Mouse (Mus musculus) liver (tissue): Measurements from ENCODE around the gene Amot.
A peak's percentile ranks its signal among the peaks of the same experiment; 100 is the strongest.

Source experiments
- DNase-seq: peaks from one replicate; pipeline ENCODE4 v3.0.0-alpha.2; 2020; ENCODE audit warnings: mixed read lengths

The Amot gene

DNA sequence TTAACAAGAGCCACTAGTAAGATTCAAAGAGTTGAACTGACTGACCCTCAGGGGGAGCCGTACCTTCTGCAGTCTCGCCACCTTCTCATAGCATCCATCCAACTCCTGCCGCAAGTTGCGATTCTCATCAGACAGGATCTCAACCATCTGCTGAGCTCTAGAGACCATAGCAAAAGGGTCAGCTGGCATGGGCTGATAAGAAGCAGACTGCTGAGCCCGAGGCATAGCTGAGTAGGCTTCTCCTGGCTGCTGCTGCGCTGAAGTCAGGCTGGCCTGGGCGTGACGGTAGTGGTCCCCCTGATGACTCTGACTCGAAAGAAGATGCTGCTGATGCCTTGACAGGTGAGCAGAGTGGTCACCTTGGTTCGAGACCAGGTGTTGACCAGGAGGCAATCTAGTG is 25.0 kb downstream of the Amot start:
- DNase-seq: peak; percentile 71

DNA sequence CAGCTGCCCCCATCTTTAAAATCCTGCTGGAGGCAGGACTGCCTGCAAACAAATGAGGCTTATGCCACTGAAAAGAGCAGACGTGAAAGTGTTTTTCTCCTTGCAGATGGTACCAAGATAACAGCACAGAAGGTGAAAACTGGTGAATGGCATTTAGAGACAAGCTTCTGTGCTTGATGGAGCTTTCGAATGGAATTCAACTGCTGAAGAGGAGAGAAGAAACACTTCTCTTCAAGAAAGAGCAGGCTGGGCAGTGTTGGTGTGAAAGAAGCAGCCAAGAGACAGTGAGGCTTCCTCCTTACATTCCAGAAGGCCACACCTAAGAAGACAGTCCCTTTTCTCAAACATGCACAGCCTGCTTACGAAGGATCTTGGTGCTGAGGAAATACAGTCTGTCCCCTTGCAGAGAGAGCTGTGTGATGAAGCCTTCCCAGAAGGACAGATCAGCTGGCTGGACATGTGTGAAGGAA is 27.2 kb downstream of the Amot start:
- no peak for DNase-seq

GRCm38 (mm10) chrX:145477003-145477724 is 27.8 kb downstream of the Amot start:
- DNase-seq: no peak

- DNase-seq: no peak
Observed at GRCm38 (mm10) chrX:145468264-145468663, 36.7 kb downstream of the Amot start.

GRCm38 (mm10) chrX:145463524-145463923 is 41.5 kb downstream of the Amot start:
- DNase-seq: no peak

GRCm38 (mm10) chrX:145461339-145461738 is 43.6 kb downstream of the Amot start:
- no peak for DNase-seq

GRCm38 (mm10) chrX:145456251-145456650 is 48.7 kb downstream of the Amot start:
- no peak for DNase-seq

DNA sequence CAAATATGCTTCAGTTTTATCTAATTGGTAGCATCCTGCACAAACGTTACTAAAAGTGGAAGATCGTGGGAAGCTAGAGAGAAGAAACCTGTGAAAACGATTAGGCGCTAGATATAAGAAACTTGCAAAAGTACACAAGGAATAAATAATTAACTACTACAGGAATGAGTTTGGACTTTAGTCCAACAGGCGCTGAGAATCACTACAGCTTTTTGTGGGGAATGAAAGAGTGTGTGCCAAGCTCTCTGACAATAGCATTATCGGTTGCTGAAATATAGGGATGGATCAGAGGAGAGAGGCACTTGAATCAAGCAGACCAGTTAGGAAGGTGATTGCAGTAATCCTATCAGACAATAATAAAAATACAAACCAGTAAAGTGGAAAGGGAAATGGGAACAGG is 49.4 kb downstream of the Amot start:
- DNase-seq: no peak

DNA sequence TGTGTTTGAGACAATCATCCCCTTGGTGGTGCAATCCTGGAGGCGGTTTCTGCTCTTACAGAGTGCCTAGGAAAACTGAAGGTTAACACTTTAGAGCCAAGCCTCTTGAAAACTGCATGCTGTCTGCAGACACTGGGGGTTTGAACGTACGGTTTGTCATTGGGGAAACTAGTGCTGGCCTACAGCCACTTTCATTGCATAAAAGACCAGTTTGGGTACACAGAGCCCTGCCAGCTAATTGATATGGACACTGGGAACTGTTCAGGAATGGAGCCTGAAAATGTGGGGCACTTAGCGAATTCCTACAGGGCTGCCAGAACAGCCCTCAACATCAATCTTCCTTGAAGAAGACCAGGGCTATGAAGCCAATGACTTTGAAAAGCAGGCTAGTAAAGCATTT is 50.2 kb downstream of the Amot start:
- DNase-seq: no peak

DNA sequence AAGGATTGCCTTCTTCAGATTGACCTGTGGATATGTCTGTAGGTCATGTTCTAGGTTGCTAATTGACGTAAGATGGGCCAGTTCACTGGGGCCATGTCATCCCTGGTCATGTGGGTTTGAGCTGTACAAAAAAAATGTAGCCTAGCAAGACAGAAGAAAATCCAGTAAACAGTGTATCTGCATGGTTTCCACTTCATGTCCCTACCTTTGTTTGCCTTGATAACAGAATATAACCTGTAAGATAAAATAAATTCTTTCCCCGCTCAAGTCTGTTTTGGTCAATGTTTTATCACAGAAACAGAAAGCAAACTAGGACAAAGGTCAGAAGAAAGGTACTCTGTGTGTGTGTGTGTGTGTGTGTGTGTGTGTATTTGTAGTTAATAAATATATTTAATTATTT is 63.5 kb downstream of the Amot start:
- DNase-seq: no peak

DNA sequence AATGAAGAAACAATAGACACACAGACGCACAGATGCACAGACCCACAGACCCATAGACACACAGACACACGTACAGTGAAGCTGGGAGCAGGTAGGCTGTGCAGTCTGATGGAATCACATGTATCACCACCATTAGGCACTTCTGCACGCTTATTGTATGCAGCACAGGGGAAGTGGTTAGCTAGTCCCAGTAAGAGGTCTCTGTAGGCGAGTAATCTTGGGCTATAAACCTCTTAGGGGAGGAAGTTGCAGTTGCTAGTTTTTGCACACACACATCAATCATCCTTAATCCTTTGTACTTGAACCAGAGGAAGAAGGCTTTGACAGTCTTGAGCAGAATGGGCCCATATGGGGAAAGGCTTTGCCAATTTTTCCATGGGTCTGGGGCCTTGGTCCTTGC is 71.3 kb downstream of the Amot start:
- DNase-seq: no peak

DNA sequence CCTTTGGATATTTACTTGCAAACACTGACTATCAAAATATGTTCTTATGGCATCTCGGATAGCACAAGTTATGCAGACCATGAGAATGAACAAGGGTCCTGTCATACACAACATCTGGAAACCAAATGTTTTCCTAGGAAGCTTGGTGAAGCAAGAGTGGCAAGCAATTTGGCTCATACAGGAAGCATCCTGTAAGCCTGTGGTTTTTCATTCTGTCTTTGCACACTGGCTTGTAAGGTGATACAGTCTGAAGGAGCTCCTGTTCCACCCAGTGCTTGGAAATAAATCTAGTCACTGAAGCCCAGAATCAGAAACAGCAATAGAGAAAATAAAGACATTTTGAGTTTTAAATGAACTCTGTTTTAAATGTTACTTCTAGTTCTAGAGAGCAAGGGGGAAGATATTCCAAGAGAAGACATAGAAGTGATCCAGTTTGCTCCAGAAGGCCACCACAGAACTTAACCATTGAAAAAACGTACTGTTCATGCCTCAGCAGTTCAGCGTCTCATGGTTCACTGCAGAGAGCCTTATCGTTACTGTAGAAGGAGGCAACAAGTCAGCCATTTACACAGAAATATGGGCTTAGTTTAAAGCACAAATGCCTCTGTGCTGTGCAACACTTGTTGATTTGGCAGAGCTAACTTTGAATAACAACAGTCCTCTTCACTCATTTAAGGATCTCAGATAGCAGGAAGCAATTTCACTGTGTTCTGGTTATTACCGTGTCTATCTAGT is 74.0 kb downstream of the Amot start:
- DNase-seq: no peak

DNA sequence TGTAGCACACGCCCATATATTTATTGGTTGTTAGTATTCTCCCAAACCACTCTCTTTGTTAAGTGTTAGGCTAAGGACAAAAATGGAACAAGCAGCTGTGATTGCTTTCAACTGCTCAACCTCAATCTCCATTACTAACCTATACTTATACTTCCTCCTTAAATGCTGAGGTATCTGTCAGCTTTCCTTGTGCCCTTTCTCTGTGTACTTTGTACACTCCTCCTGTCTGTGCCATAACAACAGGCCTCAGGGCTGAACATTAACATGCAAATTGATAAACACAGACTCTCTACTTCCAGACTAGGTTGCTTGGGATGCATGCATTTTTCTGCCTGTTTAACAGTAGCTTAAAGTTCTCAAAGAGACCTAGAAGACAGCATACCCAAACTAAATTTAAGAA is 76.2 kb downstream of the Amot start:
- DNase-seq: no peak

DNA sequence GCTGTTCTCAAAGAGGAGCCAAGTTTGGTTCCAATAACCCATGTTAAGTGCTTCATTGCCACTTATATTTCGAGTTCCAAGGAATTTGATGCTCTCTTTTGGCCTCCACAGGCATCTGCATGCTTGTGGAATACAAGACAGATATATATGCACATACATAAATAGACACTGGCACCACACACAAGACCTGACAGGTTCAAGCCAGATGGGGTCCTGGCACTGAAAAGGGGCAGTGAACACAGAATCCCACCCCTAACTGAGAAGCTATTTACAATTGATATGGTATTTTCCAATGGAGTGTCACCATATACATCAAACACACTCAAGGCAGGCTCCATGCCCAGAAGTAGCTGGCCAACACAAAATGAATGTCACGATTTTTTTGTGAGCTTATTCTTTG is 81.0 kb downstream of the Amot start:
- DNase-seq: no peak

DNA sequence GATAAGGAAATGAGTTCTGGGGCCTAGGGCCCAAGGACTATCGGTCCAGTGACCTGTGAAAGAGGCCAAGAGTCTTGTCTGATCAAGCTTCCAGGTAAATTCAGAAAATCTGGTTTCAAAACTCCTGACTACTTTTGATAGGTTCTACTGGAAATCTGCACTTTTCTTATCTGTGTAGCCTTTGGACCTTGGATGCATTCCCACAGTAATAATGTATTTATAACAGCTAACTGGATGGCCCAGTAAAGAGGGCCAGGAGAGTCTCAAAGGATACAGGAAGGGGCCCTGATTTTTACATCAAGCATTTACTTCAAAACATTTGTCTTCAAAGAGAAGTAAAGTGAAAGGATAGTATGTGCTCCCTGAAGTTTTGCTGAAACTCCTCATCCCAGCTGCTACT is 90.7 kb downstream of the Amot start:
- DNase-seq: no peak

GRCm38 (mm10) chrX:145411425-145411824 is 93.6 kb downstream of the Amot start:
- DNase-seq: no peak

- DNase-seq: no peak
Observed at GRCm38 (mm10) chrX:145406052-145406451, 98.9 kb downstream of the Amot start.

DNA sequence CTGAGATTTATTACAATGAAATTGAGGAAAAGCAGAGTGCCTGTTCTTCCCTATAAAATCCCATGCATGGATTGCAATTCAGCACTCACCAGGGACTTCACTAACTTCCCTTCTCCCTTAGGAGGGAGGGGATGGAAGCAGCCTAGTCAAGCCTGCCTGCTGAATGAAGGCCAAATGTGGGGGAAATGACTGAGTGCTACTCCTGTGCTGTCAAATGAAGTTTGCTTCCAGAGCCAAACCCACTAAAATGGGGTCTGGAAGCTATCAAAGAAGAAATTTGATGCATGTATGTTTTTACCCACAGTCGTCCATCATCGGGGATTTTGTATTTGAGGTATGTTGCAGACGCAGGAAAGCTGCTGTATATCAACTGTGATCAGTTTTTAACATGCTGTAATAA is 103.1 kb downstream of the Amot start:
- DNase-seq: no peak

DNA sequence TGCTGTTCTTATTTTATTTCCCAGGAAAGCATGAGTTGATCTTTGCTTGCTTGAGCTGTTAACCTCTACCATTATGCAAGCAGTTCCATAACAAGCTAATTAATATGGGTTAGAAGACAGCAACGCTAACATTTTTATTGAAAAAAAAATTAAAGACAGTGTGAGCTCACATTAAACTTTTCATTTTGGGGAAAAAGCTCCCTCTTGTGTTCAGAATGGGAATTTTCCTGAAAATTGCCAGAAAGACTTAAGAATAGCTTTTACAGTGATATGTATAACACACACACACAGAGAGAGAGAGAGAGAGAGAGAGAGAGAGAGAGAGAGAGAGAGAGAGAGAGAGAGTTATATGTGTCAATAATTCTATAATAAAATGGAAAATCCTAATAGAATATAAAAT is 105.7 kb downstream of the Amot start:
- DNase-seq: no peak
